Mouse (Mus musculus) heart, embryonic 10.5 days (tissue): ENCODE results near the gene Tst. TPM values are rescaled to one million over a fixed set of nuclear protein-coding genes. Genes with fewer than 3 reads are reported as not detected.
A peak's percentile ranks its signal among the peaks of the same experiment; 100 is the strongest.

Experiments
- DNase-seq: peaks from one replicate; pipeline ENCODE4 v3.0.0-alpha.2; 2017; ENCODE audit warnings: low spot score
- H3K27ac ChIP-seq: fragments of 300-500 bp; sonication (generic); 2 replicates; pipeline ENCODE4 v1.5.1; 2016; ENCODE audit warnings: mild to moderate bottlenecking
- H3K27me3 ChIP-seq: fragments of 300-500 bp; sonication (generic); 2 replicates; pipeline ENCODE4 v1.6.1; 2016; ENCODE audit warnings: mild to moderate bottlenecking; ENCODE audit not compliant: poor library complexity, insufficient read depth, severe bottlenecking
- H3K36me3 ChIP-seq: fragments of 300-500 bp; sonication (generic); 2 replicates; pipeline ENCODE4 v1.6.1; 2016; ENCODE audit warnings: mild to moderate bottlenecking, moderate library complexity
- H3K4me1 ChIP-seq: fragments of 300-500 bp; sonication (generic); 2 replicates; pipeline ENCODE4 v1.6.1; 2016; ENCODE audit warnings: mild to moderate bottlenecking
- H3K4me3 ChIP-seq: fragments of 300-500 bp; sonication (generic); 2 replicates; pipeline ENCODE4 v1.5.1; 2016; ENCODE audit warnings: mild to moderate bottlenecking, moderate library complexity
- H3K9me3 ChIP-seq: fragments of 300-500 bp; sonication (generic); 2 replicates; pipeline ENCODE4 v1.6.1; 2016; ENCODE audit warnings: mild to moderate bottlenecking, moderate library complexity
- WGBS: fragments of 180-500 bp; shearing (Covaris S2); methylation state at CpG from one replicate; pipeline ENCODE4 v1.1.7; 2016; 5-methylcytosine and 5-hydroxymethylcytosine counted together
- polyA plus RNA-seq: library from polyadenylated mRNA; unstranded; fragments of >200 nt; fragmentation: Nextera tagmentation; extraction: Ambion mirVana; gene quantifications from 2 replicates; pipeline ENCODE4 v1.2.1, GENCODE M21; 2016

Gene Tst
- polyA plus RNA-seq, result 9.5 and 25.6 TPM in 2 replicates

- H3K4me3 ChIP-seq, result peak within 1 kb of the TSS; percentile 80
- H3K36me3 ChIP-seq, result no peaks in the 10 kb centered on the region
- peak within 1 kb of the TSS; percentile 90 for H3K27ac ChIP-seq
- no peaks in the 10 kb centered on the region for H3K9me3 ChIP-seq
- peaks cover 49% of the 10 kb centered on the region for H3K4me1 ChIP-seq
- peaks cover 42% of the 10 kb centered on the region for H3K27me3 ChIP-seq
- DNase-seq, result peak; percentile 91
- WGBS, result 1% methylated on average over 34 of the region's 34 CpGs
These were observed at the start of gene Tst for GRCm38 (mm10) chr15:78405517-78406211. Gene Tst (minus strand): TSS chr15:78405907.

DNA sequence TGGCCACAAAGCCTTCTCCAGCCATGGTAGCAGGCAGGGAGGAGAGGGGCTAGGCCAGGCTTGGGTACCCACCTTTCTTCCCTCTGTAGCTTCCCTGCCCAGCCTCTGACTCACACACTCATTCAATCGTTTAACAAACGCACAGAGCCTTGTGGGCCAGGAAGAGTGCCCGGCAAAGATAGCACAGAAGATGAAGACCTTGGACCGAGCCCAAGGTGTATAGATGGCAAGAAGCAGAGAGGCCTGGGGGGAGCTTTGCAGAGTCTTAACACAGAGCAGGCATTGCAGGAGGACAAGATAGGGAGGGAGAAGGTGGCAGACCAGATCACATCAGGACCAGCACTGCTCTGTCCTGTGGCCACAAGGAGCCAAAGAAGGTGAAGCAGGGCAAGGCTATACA lies 49.5 kb upstream of the Tst start:
- Histone ChIP-seq H3K4me3 (no peak overlapping the region), H3K27me3 (peaks cover 10% of the 10 kb centered on the region; the same call in 1 of the 2 replicates), H3K4me1 (peaks cover 18% of the 10 kb centered on the region), H3K36me3 (no peaks in the 10 kb centered on the region), H3K9me3 (no peaks in the 10 kb centered on the region), H3K27ac (0 out of 2 replicates have a peak overlapping the region, but pooled peaks have one; percentile 12)
- DNase-seq, result no peak
- WGBS, result 65% methylated on average over 4 of the region's 4 CpGs

- WGBS, result 74% methylated on average over 3 of the region's 3 CpGs
These were observed 47.2 kb upstream of the Tst start for GRCm38 (mm10) chr15:78452929-78453328.

DNA sequence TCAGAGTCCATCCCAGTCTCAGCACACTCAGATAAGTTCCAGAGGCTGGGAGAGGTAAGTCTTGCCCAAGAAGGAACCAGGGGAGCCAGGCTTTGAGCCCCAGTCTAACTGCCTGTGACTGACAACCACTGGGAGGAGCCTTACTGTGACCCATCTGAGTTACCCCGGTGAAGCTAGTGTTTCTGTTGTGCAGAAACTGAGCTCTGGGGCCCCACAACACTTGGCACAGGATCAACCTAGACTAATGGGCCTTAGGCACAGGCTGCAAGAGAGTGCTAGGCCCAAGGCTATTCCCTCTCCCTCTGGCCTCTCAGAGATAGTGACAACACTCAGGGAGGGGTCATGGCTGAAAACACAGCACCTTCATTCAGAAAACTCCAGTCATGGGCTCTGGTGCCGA lies 45.5 kb upstream of the Tst start:
- Histone ChIP-seq H3K4me1 (peaks cover 42% of the 10 kb centered on the region), H3K27me3 (no peaks in the 10 kb centered on the region), H3K27ac (peak overlapping the region; percentile 89; the same call in 1 of the 2 replicates), H3K9me3 (no peaks in the 10 kb centered on the region), H3K4me3 (no peak overlapping the region), H3K36me3 (no peaks in the 10 kb centered on the region)
- WGBS, result 79% methylated on average over 2 of the region's 2 CpGs
- no peak for DNase-seq

More at GRCm38 (mm10) chr15:78452929-78453328, 47.2 kb upstream of the Tst start:
- no peak overlapping the region for H3K4me3 ChIP-seq
- peaks cover 5% of the 10 kb centered on the region; the same call in 1 of the 2 replicates for H3K27me3 ChIP-seq
- H3K27ac ChIP-seq, result no peak overlapping the region
- H3K36me3 ChIP-seq, result no peaks in the 10 kb centered on the region
- no peaks in the 10 kb centered on the region for H3K9me3 ChIP-seq
- no peak for DNase-seq
- peaks cover 39% of the 10 kb centered on the region for H3K4me1 ChIP-seq

DNA sequence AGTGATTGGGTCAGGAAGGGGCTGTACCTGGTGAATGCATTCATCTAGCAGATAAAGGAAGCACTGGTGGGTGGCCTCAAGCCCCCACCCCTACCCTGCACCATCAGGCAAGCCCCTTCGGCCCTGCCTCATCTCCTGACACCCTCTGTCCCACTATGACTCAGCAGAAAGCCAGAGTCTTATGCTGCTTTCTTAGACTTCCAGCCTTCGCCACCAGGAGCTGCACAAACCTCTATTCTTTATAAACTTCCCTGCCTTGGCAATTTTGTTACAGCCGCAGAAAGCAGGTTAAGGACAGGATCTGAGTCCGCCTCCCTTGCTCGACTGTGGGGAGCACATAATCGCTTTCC lies 44.7 kb upstream of the Tst start:
- Histone ChIP-seq H3K27me3 (peaks cover 6% of the 10 kb centered on the region; the same call in 1 of the 2 replicates), H3K9me3 (no peaks in the 10 kb centered on the region), H3K4me1 (peaks cover 36% of the 10 kb centered on the region), H3K27ac (peak overlapping the region; percentile 89), H3K4me3 (no peak overlapping the region), H3K36me3 (no peaks in the 10 kb centered on the region)
- no peak for DNase-seq
- WGBS, result 85% methylated on average over 6 of the region's 6 CpGs

- DNase-seq, result peak; percentile 86
- Histone ChIP-seq H3K4me3 (no peak overlapping the region), H3K4me1 (peaks cover 31% of the 10 kb centered on the region), H3K27me3 (peaks cover 6% of the 10 kb centered on the region; the same call in 1 of the 2 replicates), H3K27ac (peak overlapping the region; percentile 89), H3K9me3 (no peaks in the 10 kb centered on the region), H3K36me3 (no peaks in the 10 kb centered on the region)
- whole genome bisulfite sequencing, result 23% methylated on average over 7 of the region's 7 CpGs
These were observed 44.1 kb upstream of the Tst start for GRCm38 (mm10) chr15:78449694-78450418.

DNA sequence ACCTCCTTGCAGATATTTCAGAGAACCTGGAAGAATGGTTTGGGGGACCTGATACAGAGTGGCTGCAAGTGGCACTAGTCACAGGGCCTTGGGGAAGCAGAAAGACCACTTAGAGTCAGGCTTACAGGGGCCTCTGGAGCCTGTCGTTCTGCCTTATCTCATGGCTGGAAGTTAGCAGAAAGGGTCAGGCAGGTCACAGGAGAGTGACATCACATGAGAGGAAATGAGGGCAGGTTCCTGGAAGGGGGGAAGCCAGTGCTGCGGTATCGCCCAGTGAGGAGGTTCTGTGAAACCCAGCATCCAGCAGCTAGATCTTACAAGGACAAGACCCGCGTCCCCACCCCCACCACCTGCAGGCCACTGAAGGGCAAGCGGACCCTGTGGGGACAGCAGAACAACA lies 43.4 kb upstream of the Tst start:
- WGBS, result 33% methylated on average over 6 of the region's 6 CpGs
- no peaks in the 10 kb centered on the region for H3K9me3 ChIP-seq
- H3K4me1 ChIP-seq, result peaks cover 35% of the 10 kb centered on the region
- no peaks in the 10 kb centered on the region for H3K36me3 ChIP-seq
- H3K27ac ChIP-seq, result peak overlapping the region; percentile 89
- peaks cover 9% of the 10 kb centered on the region for H3K27me3 ChIP-seq
- DNase-seq, result no peak
- 0 out of 2 replicates have a peak overlapping the region, but pooled peaks have one; percentile 10 for H3K4me3 ChIP-seq

DNA sequence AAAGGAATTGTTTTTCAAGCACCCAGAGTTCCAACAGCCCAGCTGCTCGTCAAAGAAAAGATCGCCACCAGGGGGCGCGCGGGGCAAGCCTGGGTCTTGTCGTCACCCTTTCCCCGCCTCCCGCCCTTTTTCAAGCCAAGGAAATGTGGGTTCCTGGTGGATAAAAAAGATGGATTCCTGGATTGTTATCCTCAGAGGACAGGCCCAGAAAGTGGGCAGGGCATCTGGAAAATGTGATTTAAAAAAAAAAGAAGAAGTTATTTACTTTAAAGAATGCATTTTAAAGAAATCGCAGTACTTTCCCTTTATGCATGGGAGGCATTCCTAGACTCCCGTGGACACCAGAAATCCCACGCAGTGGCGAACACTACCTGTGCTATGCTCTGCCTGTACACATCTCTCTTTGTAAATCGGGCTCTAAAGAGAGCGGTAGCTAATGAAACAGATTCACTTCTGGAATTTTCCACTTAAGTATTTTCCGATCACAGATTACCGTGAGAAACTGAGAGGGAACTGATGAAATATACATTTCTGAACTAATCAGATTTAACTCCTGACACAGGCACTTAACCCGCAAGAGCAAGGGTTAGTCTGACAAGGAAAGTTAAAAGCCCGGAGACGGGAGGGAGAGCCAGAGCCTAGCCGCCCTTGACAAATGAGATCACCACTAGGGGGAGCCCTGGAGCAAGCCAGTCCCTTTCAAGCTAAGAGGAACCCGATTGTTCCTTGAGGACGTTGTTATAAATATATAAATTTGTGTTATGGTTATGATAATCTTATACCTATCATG lies 42.2 kb upstream of the Tst start:
- 2% methylated on average over 22 of the region's 22 CpGs for WGBS
- Histone ChIP-seq H3K36me3 (no peaks in the 10 kb centered on the region), H3K27me3 (peaks cover 16% of the 10 kb centered on the region), H3K27ac (peak overlapping the region; percentile 89), H3K9me3 (no peaks in the 10 kb centered on the region), H3K4me3 (peak overlapping the region; percentile 52), H3K4me1 (peaks cover 43% of the 10 kb centered on the region)
- peak; percentile 95 for DNase-seq

GRCm38 (mm10) chr15:78447121-78447520 lies 41.4 kb upstream of the Tst start:
- 46% methylated on average over 7 of the region's 7 CpGs for WGBS
- H3K4me1 ChIP-seq, result peaks cover 46% of the 10 kb centered on the region
- H3K27me3 ChIP-seq, result peaks cover 16% of the 10 kb centered on the region
- H3K9me3 ChIP-seq, result no peaks in the 10 kb centered on the region
- peak overlapping the region; percentile 89 for H3K27ac ChIP-seq
- no peaks in the 10 kb centered on the region for H3K36me3 ChIP-seq
- no peak overlapping the region for H3K4me3 ChIP-seq
- DNase-seq, result no peak

GRCm38 (mm10) chr15:78443857-78444256 lies 38.1 kb upstream of the Tst start:
- H3K36me3 ChIP-seq, result no peaks in the 10 kb centered on the region
- peaks cover 53% of the 10 kb centered on the region for H3K4me1 ChIP-seq
- no peak for DNase-seq
- 43% methylated on average over 6 of the region's 6 CpGs for WGBS
- H3K27me3 ChIP-seq, result peaks cover 18% of the 10 kb centered on the region
- H3K27ac ChIP-seq, result no peak overlapping the region
- H3K4me3 ChIP-seq, result no peak overlapping the region
- H3K9me3 ChIP-seq, result no peaks in the 10 kb centered on the region

GRCm38 (mm10) chr15:78442231-78442630 lies 36.5 kb upstream of the Tst start:
- peaks cover 61% of the 10 kb centered on the region for H3K4me1 ChIP-seq
- no peaks in the 10 kb centered on the region for H3K9me3 ChIP-seq
- no peak overlapping the region for H3K4me3 ChIP-seq
- DNase-seq, result no peak
- H3K36me3 ChIP-seq, result no peaks in the 10 kb centered on the region
- H3K27me3 ChIP-seq, result peaks cover 32% of the 10 kb centered on the region
- H3K27ac ChIP-seq, result no peak overlapping the region; the same call in 1 of the 2 replicates
- WGBS, result 81% methylated on average over 19 of the region's 19 CpGs

DNA sequence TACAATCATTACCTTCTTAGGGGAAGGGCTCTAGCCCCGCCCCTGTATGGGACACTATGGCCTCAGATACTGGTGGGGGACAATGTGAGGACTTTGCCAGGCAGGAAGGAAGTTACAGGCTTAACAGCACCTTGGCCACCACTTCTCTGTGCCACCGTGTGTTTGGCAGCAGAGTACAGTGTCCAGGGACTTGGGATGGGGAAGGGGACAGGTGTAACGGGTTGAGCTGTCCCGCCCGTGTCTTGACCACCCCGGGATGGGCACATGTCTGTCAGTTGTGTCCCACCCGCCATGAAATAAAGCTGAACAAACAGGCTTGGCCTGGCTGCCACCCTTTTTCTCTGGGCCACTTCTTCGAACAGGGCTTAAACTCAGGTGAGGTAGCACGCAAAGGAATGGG lies 33.3 kb upstream of the Tst start:
- Histone ChIP-seq H3K4me3 (no peak overlapping the region), H3K36me3 (peaks cover 11% of the 10 kb centered on the region), H3K9me3 (no peaks in the 10 kb centered on the region), H3K4me1 (peaks cover 77% of the 10 kb centered on the region), H3K27me3 (peaks cover 44% of the 10 kb centered on the region), H3K27ac (no peak overlapping the region)
- 66% methylated on average over 9 of the region's 9 CpGs for WGBS
- DNase-seq, result no peak
